Mouse (Mus musculus): ENCODE data around the gene Tmem265. TPM values are rescaled to one million over a fixed set of nuclear protein-coding genes. Genes with fewer than 3 reads are reported as not detected.

Gene Tmem265
- polyA plus RNA-seq, 1 experiment = not detected

GRCm38 (mm10) chr7:127614511-127614890 is 53.3 kb downstream of the Tmem265 start:
- peaks cover 8% of the 10 kb centered on the region; the same call in 1 of the 2 replicates for H3K4me1 ChIP-seq (ENCODE audit: control insufficient read depth, insufficient read depth, low read length)
- H3K27ac ChIP-seq (ENCODE audit: insufficient read depth, low read depth, low read length) = peak overlapping the region; percentile 92
- DNase-seq = peak; percentile 77
- H3K27me3 ChIP-seq (replicated peaks; ENCODE audit: control insufficient read depth, insufficient read depth, low read length) = no peaks in the 10 kb centered on the region
- 3% methylated on average over 44 of the region's 44 CpGs for WGBS
- H3K36me3 ChIP-seq (ENCODE audit: control insufficient read depth, insufficient read depth, low read length) = peaks cover 3% of the 10 kb centered on the region; the same call in 1 of the 2 replicates
- H3K4me3 ChIP-seq (ENCODE audit: insufficient read depth, low read depth, low read length) = peak overlapping the region; percentile 93
- TF ChIP-seq POLR2A (IDR thresholded peaks at IDR 0.05; ENCODE audit: low read depth, low read length) (no peak), CTCF (conservative IDR thresholded peaks at IDR 0.05; ENCODE audit: insufficient read depth, insufficient read length, low read depth, low read length) (no peak)

GRCm38 (mm10) chr7:127614891-127615843 is 54.0 kb downstream of the Tmem265 start, which contains the start of gene Zfp629:
Gene Zfp629 (minus strand): TSS chr7:127615797.
- TF ChIP-seq POLR2A (IDR thresholded peaks at IDR 0.05; ENCODE audit: low read depth, low read length) = no peak
- TF ChIP-seq CTCF (conservative IDR thresholded peaks at IDR 0.05; ENCODE audit: insufficient read depth, insufficient read length, low read depth, low read length) = no peak
- Histone ChIP-seq H3K4me1 (ENCODE audit: control insufficient read depth, insufficient read depth, low read length) (peaks cover 8% of the 10 kb centered on the region; the same call in 1 of the 2 replicates), H3K27ac (ENCODE audit: insufficient read depth, low read depth, low read length) (peak within 1 kb of the TSS; percentile 92), H3K4me3 (ENCODE audit: insufficient read depth, low read depth, low read length) (peak within 1 kb of the TSS; percentile 93), H3K27me3 (replicated peaks; ENCODE audit: control insufficient read depth, insufficient read depth, low read length) (no peaks in the 10 kb centered on the region), H3K36me3 (ENCODE audit: control insufficient read depth, insufficient read depth, low read length) (peaks cover 3% of the 10 kb centered on the region; the same call in 1 of the 2 replicates)
- WGBS = under 1% methylated on average over 49 of the region's 50 CpGs
- peak; percentile 81 for DNase-seq

GRCm38 (mm10) chr7:127616336-127616735 is 55.1 kb downstream of the Tmem265 start:
- peaks cover 3% of the 10 kb centered on the region; the same call in 1 of the 2 replicates for H3K36me3 ChIP-seq (ENCODE audit: control insufficient read depth, insufficient read depth, low read length)
- peaks cover 8% of the 10 kb centered on the region; the same call in 1 of the 2 replicates for H3K4me1 ChIP-seq (ENCODE audit: control insufficient read depth, insufficient read depth, low read length)
- no peaks in the 10 kb centered on the region for H3K27me3 ChIP-seq (replicated peaks; ENCODE audit: control insufficient read depth, insufficient read depth, low read length)
- H3K27ac ChIP-seq (ENCODE audit: insufficient read depth, low read depth, low read length) = no peak overlapping the region
- TF ChIP-seq POLR2A (IDR thresholded peaks at IDR 0.05; ENCODE audit: low read depth, low read length) (no peak), CTCF (conservative IDR thresholded peaks at IDR 0.05; ENCODE audit: insufficient read depth, insufficient read length, low read depth, low read length) (no peak)
- WGBS = 63% methylated on average over 1 of the region's 1 CpGs
- no peak overlapping the region for H3K4me3 ChIP-seq (ENCODE audit: insufficient read depth, low read depth, low read length)
- DNase-seq = no peak

Other genes with a start within 250 kb of the Tmem265 start
- 36.7 and 52.0 TPM in 2 replicates for gene Zfp768, start 215.8 kb upstream of the Tmem265 start, polyA plus RNA-seq (2012; rRNA removed)
- 6.5 and 7.2 TPM in 2 replicates for gene Zfp747, start 185.3 kb upstream of the Tmem265 start, polyA plus RNA-seq (2012; rRNA removed)
- gene 9130019O22Rik, start 174.2 kb upstream of the Tmem265 start, polyA plus RNA-seq (2012; rRNA removed) = 3.3 and 3.4 TPM in 2 replicates
- gene E430018J23Rik, start 167.8 kb upstream of the Tmem265 start, polyA plus RNA-seq (2012; rRNA removed) = 5.5 and 7.4 TPM in 2 replicates
- 6.2 and 6.6 TPM in 2 replicates for gene Zfp764, start 154.6 kb upstream of the Tmem265 start, polyA plus RNA-seq (2012; rRNA removed)
- gene Zfp688, start 139.3 kb upstream of the Tmem265 start, polyA plus RNA-seq (2012; rRNA removed) = 19.1 TPM in 2 replicates
- 3.0 and 3.4 TPM in 2 replicates for gene Zfp689, start 112.2 kb upstream of the Tmem265 start, polyA plus RNA-seq (2012; rRNA removed)
- 58.7 and 62.6 TPM in 2 replicates for gene Prr14, start 101.8 kb upstream of the Tmem265 start, polyA plus RNA-seq (2012; rRNA removed)
- 19.1 and 23.7 TPM in 2 replicates for gene Fbrs, start 82.2 kb upstream of the Tmem265 start, polyA plus RNA-seq (2012; rRNA removed)
- gene Srcap, start 49.4 kb upstream of the Tmem265 start, polyA plus RNA-seq (2012; rRNA removed) = 17.0 and 18.6 TPM in 2 replicates
- gene Gm42715, start 41.8 kb upstream of the Tmem265 start, polyA plus RNA-seq (2012; rRNA removed) = 12.5 and 13.1 TPM in 2 replicates
- 53.6 and 65.6 TPM in 2 replicates for gene Phkg2, start 11.9 kb downstream of the Tmem265 start, polyA plus RNA-seq (2012; rRNA removed)
- gene Ccdc189, start 27.2 kb downstream of the Tmem265 start, polyA plus RNA-seq (2012; rRNA removed) = 17.1 and 18.6 TPM in 2 replicates
- 24.7 and 25.7 TPM in 2 replicates for gene Rnf40, start 27.4 kb downstream of the Tmem265 start, polyA plus RNA-seq (2012; rRNA removed)
- 12.3 and 16.9 TPM in 2 replicates for gene Zfp629, start 54.4 kb downstream of the Tmem265 start, polyA plus RNA-seq (2012; rRNA removed)
- 24.5 and 25.9 TPM in 2 replicates for gene Bcl7c, start 147.5 kb downstream of the Tmem265 start, polyA plus RNA-seq (2012; rRNA removed)
- 19.4 and 20.6 TPM in 2 replicates for gene Ctf1, start 151.3 kb downstream of the Tmem265 start, polyA plus RNA-seq (2012; rRNA removed)
- not detected in 2 replicates for gene Ctf2, start 170.8 kb downstream of the Tmem265 start, polyA plus RNA-seq (2012; rRNA removed)
- 14.6 and 20.8 TPM in 2 replicates for gene Fbxl19, start 183.2 kb downstream of the Tmem265 start, polyA plus RNA-seq (2012; rRNA removed)
- gene Orai3, start 208.4 kb downstream of the Tmem265 start, polyA plus RNA-seq (2012; rRNA removed) = 28.2 and 34.6 TPM in 2 replicates
- 8.8 and 10.9 TPM in 2 replicates for gene Setd1a, start 215.3 kb downstream of the Tmem265 start, polyA plus RNA-seq (2012; rRNA removed)
- gene Gm49388, start 224.2 kb downstream of the Tmem265 start, polyA plus RNA-seq (2012; rRNA removed) = not detected in 2 replicates
- 45.0 and 49.3 TPM in 2 replicates for gene Hsd3b7, start 239.2 kb downstream of the Tmem265 start, polyA plus RNA-seq (2012; rRNA removed)